Mouse (Mus musculus) lung, postnatal 0 days (tissue): ENCODE measurements around the gene Polr1d. TPM values are rescaled to one million over a fixed set of nuclear protein-coding genes. Genes with fewer than 3 reads are reported as not detected.
A peak's percentile ranks its signal among the peaks of the same experiment; 100 is the strongest.

Source experiments
- ATAC-seq: fragments of 200-750 bp; cut with Nextera tagmentation; 2 replicates; pipeline ENCODE4 v1.8.0; 2017; ENCODE audit warnings: moderate library complexity
- DNase-seq: peaks from one replicate; pipeline ENCODE4 v3.0.0-alpha.2; 2016; ENCODE audit warnings: low spot score
- H3K27ac ChIP-seq: fragments of 300-500 bp; sonication (generic); 2 replicates; pipeline ENCODE4 v1.5.1; 2014; ENCODE audit warnings: antibody characterized with exemption, mild to moderate bottlenecking, low read length, mixed read lengths
- H3K27me3 ChIP-seq: fragments of 300-500 bp; sonication (generic); replicated peaks from 2 replicates; pipeline ENCODE4 v1.6.1; 2014; ENCODE audit warnings: low read length, mixed read lengths; ENCODE audit not compliant: insufficient read depth
- H3K36me3 ChIP-seq: fragments of 300-500 bp; sonication (generic); 2 replicates; pipeline ENCODE4 v1.6.1; 2014; ENCODE audit warnings: low read length, mixed read lengths; ENCODE audit not compliant: insufficient read depth
- H3K4me1 ChIP-seq: fragments of 300-500 bp; sonication (generic); 2 replicates; pipeline ENCODE4 v1.6.1; 2014; ENCODE audit warnings: antibody characterized with exemption, low read depth, low read length, mixed read lengths; ENCODE audit not compliant: insufficient read depth
- H3K4me2 ChIP-seq: fragments of 300-500 bp; sonication (generic); replicated peaks from 2 replicates; pipeline ENCODE4 v1.6.1; 2014; ENCODE audit warnings: low read depth, mild to moderate bottlenecking, low read length, moderate library complexity, mixed read lengths
- H3K4me3 ChIP-seq: fragments of 300-500 bp; sonication (generic); 2 replicates; pipeline ENCODE4 v1.5.1; 2014; ENCODE audit warnings: low read depth, low read length
- H3K9ac ChIP-seq: fragments of 300-500 bp; sonication (generic); replicated peaks from 2 replicates; pipeline ENCODE4 v1.6.1; 2014; ENCODE audit warnings: low read depth, mild to moderate bottlenecking
- H3K9me3 ChIP-seq: fragments of 300-500 bp; sonication (generic); 2 replicates; pipeline ENCODE4 v1.6.1; 2016; ENCODE audit warnings: low read length, mixed read lengths
- CTCF ChIP-seq: IDR thresholded peaks from 2 replicates; pipeline ENCODE4 v1.5.1; 2016; ENCODE audit warnings: antibody characterized with exemption, mild to moderate bottlenecking
- EP300 ChIP-seq: IDR thresholded peaks from 2 replicates; pipeline ENCODE4 v1.6.1; 2016; ENCODE audit warnings: antibody characterized with exemption, mild to moderate bottlenecking, control low read depth
- WGBS: fragments of 180-500 bp; shearing (Covaris S2); extraction: QIAGEN DNeasy Blood & Tissue Kit; methylation state at CpG from one replicate; pipeline ENCODE4 v1.1.7; 2014; 5-methylcytosine and 5-hydroxymethylcytosine counted together
- polyA plus RNA-seq: library from polyadenylated mRNA; unstranded; fragments of >200 nt; fragmentation: Nextera tagmentation; extraction: Ambion mirVana; gene quantifications from 2 replicates; pipeline ENCODE4 v1.2.1, GENCODE M21; 2015

The Polr1d gene
- polyA plus RNA-seq, 1 experiment from 2014 or later: 106 TPM

DNA sequence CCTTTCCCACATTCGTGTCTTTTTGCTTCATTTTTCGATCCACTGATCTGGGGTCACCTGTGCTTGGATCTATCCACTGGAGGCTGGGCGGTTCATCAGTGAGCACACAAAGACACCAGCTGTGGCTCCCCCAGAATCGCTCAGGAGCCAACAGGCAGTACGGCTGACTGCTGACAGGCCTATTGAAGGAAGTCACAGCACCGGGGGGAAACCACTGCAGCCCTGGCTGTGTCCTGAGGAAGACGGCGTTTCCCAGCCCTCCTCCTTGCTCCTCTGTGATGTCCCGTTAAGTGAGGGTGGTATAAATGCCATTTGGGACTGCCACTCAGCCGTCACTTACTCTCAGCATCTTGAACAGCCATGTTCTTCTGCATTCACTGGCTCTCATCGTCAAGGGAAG is 30.9 kb upstream of the Polr1d start:
- ATAC-seq: peak; percentile 16
- H3K4me2 ChIP-seq: no peak overlapping the region
- no peaks in the 10 kb centered on the region for H3K36me3 ChIP-seq
- H3K4me1 ChIP-seq: peaks cover 5% of the 10 kb centered on the region; the same call in 1 of the 2 replicates
- no peak overlapping the region for H3K4me3 ChIP-seq
- DNase-seq: no peak
- H3K27ac ChIP-seq: no peak overlapping the region
- 57% methylated on average over 11 of the region's 11 CpGs for WGBS
- no peak overlapping the region for H3K9ac ChIP-seq
- H3K27me3 ChIP-seq: no peaks in the 10 kb centered on the region
- no peak for TF ChIP-seq CTCF
- no peak for TF ChIP-seq EP300
- H3K9me3 ChIP-seq: no peaks in the 10 kb centered on the region

DNA sequence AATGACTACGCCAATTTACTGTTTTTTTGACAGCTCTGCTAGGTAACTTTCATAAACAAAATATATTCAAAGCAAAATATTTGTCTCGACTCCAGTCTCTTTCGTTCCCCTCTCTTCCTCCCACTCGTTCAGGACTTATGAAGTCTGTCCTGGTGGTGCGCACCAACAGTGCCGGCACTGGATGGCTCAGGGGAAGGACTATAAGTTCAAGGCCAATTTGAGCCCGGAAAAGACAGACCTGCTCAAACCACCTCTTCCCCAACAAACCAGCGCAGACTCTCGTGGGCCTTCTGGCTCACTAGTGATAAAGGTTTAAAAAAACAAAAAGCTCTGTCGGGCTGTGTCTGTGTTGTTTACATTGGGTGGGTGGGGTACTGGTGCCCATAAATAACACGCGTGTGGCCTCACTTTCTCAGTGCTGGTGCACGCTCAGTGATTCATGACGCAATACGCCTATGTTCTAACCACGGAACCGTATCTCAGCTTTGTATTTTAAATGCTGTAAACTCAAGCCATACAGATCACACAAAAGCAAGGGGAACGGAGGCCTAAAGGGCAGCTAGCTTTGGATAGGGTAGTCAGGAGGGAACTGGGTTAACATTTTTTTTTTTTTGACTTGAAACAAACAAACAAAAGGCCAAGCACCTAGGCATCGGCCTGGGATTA is 27.2 kb upstream of the Polr1d start:
- Histone ChIP-seq H3K4me3 (no peak overlapping the region), H3K36me3 (no peaks in the 10 kb centered on the region), H3K9ac (no peak overlapping the region), H3K4me1 (peaks cover 6% of the 10 kb centered on the region; the same call in 1 of the 2 replicates), H3K27me3 (no peaks in the 10 kb centered on the region), H3K4me2 (no peak overlapping the region), H3K27ac (peak overlapping the region; percentile 54; the same call in 1 of the 2 replicates), H3K9me3 (no peaks in the 10 kb centered on the region)
- ATAC-seq (0 out of 2 replicates have a peak, but pooled peaks have one; percentile 35), DNase-seq (peak; percentile 23)
- TF ChIP-seq CTCF: no peak
- 0 out of 2 replicates have a peak, but pooled peaks have one; percentile 10 for TF ChIP-seq EP300
- WGBS: 62% methylated on average over 19 of the region's 19 CpGs

- H3K27ac ChIP-seq: no peak overlapping the region
- no peak overlapping the region for H3K4me3 ChIP-seq
- peaks cover 13% of the 10 kb centered on the region; the same call in 1 of the 2 replicates for H3K4me1 ChIP-seq
- WGBS: 64% methylated on average over 13 of the region's 13 CpGs
- DNase-seq (no peak), ATAC-seq (no peak)
- H3K36me3 ChIP-seq: no peaks in the 10 kb centered on the region
- H3K9ac ChIP-seq: no peak overlapping the region
- peak overlapping the region; percentile 30; the same call in 1 of the 2 replicates for H3K4me2 ChIP-seq
- H3K9me3 ChIP-seq: no peaks in the 10 kb centered on the region
- no peaks in the 10 kb centered on the region for H3K27me3 ChIP-seq
- no peak for TF ChIP-seq CTCF
- TF ChIP-seq EP300: no peak
These were observed 25.9 kb upstream of the Polr1d start for GRCm38 (mm10) chr5:147050816-147051499.

GRCm38 (mm10) chr5:147051500-147052308 is 25.1 kb upstream of the Polr1d start:
- Histone ChIP-seq H3K4me3 (no peak overlapping the region), H3K4me1 (peaks cover 15% of the 10 kb centered on the region; the same call in 1 of the 2 replicates), H3K9me3 (no peaks in the 10 kb centered on the region), H3K27me3 (no peaks in the 10 kb centered on the region), H3K4me2 (peak overlapping the region; percentile 30), H3K27ac (no peak overlapping the region), H3K36me3 (no peaks in the 10 kb centered on the region), H3K9ac (no peak overlapping the region)
- no peak for ATAC-seq
- DNase-seq: no peak
- 65% methylated on average over 29 of the region's 29 CpGs for WGBS
- no peak for TF ChIP-seq EP300
- no peak for TF ChIP-seq CTCF

DNA sequence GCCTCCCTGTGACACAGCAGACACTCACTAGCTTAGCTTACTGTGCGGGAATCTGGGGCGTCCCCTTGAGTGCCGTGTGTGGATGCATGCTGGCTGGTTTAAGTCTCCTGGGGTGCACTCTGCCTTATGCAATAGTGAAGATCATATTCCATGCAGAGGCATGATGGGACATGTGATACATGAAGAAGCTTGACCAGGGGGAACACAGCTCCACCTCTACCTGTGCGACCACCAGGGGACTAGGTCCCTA is 24.6 kb upstream of the Polr1d start:
- Histone ChIP-seq H3K9ac (no peak overlapping the region), H3K27ac (no peak overlapping the region), H3K4me3 (no peak overlapping the region), H3K27me3 (no peaks in the 10 kb centered on the region), H3K4me2 (peak overlapping the region; percentile 12; the same call in 1 of the 2 replicates), H3K36me3 (no peaks in the 10 kb centered on the region), H3K9me3 (no peaks in the 10 kb centered on the region), H3K4me1 (peaks cover 18% of the 10 kb centered on the region; the same call in 1 of the 2 replicates)
- no peak for DNase-seq
- TF ChIP-seq EP300 (no peak), CTCF (no peak)
- WGBS: 75% methylated on average over 4 of the region's 4 CpGs
- ATAC-seq: no peak

DNA sequence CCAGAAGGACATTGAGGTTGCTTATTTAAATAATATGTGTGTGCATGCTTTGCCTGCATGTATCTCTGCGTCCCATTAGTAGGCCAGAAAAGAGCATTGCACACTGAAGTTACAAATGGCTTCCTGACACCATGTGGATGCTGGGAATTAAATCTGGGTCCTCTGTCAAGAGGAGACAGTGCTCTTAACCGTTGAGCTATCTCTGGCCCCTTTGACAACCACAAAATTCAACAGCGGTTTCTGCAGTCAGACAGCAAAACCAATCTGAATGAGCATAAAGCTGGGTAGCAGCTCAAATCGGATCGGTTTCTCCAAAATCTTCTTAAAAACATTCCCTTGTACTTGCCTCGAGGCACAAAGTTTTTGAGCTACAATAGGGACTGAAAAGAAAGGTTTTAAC is 23.8 kb upstream of the Polr1d start:
- TF ChIP-seq EP300 (no peak), CTCF (no peak)
- peaks cover 18% of the 10 kb centered on the region; the same call in 1 of the 2 replicates for H3K4me1 ChIP-seq
- H3K4me2 ChIP-seq: no peak overlapping the region
- no peak for ATAC-seq
- no peaks in the 10 kb centered on the region for H3K9me3 ChIP-seq
- H3K9ac ChIP-seq: no peak overlapping the region
- H3K27me3 ChIP-seq: no peaks in the 10 kb centered on the region
- no peak for DNase-seq
- 85% methylated on average over 6 of the region's 6 CpGs for WGBS
- H3K36me3 ChIP-seq: no peaks in the 10 kb centered on the region
- H3K27ac ChIP-seq: no peak overlapping the region
- no peak overlapping the region for H3K4me3 ChIP-seq
